Mouse (Mus musculus): ENCODE measurements around the gene Tspan10.
A peak's percentile ranks its signal among the peaks of the same experiment; 100 is the strongest.
"Not testable (repeated sequence)": the region's sequence is repeated elsewhere in the genome, so short reads cannot be mapped to it uniquely, and the experiment has no call there.

The Tspan10 gene

DNA sequence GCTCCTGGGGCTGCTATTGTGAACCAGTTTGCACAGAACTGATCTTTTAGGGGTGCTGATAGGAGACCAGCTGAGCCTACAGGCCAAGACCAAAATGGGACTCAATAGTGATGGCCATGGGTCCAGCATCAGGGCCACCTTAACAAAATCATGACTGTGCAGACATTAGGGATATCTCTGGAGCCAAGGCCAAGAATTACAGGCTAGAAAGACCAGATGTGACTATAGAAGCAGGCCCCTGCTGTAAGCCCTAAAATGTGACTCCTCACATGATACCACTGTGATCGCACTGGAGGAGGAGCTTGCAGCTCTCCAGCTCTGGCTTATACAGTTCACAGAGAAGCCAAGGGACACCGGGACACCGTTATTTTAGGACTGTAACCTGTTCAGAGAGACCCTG lies at the start of gene Tspan10:
Gene Tspan10 (plus strand): TSS at position 301 of the 400 bp plus-strand sequence.
- no peak for DNase-seq (ENCODE audit: low spot score)

GRCm38 (mm10) chr11:120395661-120396060 lies 46.8 kb upstream of the Tspan10 start:
- DNase-seq (ENCODE audit: low spot score), result peak; percentile 93

- peak; percentile 21 for DNase-seq (ENCODE audit: low spot score)
These were observed 44.8 kb upstream of the Tspan10 start for GRCm38 (mm10) chr11:120397602-120398001.

GRCm38 (mm10) chr11:120399319-120399718 lies 43.1 kb upstream of the Tspan10 start:
- no peak for DNase-seq (ENCODE audit: low spot score)

DNA sequence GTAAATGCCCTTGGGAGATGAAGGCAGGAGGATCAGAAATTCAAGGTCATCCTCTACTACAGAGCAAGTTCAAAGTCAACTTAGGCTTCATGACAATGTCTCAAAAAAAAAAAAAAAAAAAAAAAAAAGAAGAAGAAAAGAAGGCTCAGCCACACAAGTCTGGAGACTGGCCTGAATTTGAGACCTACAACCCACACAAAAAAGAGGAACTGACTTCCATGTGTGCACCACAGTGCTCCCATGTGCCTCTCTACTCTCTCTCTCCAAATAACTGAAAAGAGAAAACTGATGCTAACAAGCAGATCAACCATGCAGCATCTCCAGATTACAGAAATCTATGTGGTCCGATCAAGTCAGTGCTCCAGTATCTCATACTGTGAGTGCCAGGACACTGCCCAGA lies 37.6 kb upstream of the Tspan10 start:
- no peak for DNase-seq (ENCODE audit: low spot score)

DNA sequence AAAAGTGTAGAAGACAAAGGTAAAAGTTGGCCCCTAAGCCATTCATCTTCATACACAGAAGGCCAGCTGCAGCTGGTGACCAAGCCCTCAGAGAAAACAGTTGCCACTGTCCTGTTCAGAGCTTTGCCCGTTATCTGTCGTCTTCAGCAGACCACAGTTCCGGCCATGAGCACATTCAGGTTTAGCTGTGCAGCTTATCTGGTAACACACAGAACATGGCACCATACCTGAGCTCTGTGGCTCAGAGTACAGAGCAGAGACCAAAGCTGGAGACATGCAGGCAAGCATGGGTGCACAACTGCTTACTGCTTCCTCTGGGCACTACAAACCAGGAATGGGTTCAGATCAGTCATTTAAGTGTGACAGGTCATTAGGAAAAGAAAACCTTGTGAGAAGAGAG lies 36.6 kb upstream of the Tspan10 start:
- DNase-seq (ENCODE audit: low spot score), result no peak

DNA sequence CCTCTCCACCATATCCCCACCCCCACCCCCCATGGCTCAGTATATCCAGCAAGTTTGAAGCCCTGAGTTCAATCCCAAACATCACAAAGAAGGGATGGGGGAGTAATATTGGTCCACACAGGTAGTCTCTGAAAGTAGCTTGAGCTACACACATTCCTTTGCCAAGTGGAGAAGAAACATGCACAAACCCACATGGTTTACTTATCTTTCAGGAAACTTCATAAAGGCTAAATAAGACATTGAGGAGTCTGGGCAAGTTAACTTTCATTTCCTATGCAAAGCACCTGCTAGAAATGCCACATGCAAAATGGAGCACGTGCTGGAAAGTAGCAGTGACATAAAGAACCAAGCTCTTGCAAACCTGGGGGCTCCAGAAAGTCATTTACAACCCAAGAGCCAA lies 36.0 kb upstream of the Tspan10 start:
- DNase-seq (ENCODE audit: low spot score), result no peak

DNA sequence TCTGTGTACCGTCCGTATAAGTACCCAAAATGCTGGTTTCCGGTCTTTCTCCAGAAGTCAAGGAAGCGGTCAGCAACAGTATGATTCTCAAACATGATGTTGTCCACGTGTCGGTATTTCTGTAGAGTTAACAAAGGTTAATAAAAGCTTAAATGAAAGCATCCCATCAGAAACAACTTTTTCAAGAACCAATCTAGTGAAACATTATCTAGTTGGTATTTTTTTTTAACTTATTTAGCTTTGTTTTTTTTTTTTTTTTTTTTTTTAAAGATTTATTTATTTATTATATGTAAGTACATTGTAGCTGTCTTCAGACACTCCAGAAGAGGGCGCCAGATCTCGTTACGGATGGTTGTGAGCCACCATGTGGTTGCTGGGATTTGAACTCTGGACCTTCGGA lies 28.8 kb upstream of the Tspan10 start:
- not testable (repeated sequence) for DNase-seq (ENCODE audit: low spot score)

GRCm38 (mm10) chr11:120417852-120418251 lies 24.6 kb upstream of the Tspan10 start:
- no peak for DNase-seq (ENCODE audit: low spot score)

DNA sequence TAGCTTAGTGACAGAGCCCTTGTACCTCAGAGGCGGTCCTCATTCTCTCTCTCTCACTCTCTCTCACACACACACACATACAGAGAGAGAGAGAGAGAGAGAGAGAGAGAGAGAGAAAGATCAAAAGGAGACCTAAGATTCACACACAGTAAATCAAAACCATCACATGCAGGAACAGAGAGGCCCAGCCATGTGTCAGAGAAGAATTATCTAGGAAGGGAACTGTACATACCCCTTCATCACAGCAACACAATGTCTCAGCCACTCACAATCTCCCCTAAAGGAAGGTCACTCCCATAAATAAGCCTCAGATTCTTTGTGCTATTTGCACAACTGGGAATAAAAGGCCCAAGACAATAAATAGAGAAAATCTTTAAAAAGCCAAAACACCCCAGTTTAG lies 23.9 kb upstream of the Tspan10 start:
- no peak for DNase-seq (ENCODE audit: low spot score)

GRCm38 (mm10) chr11:120422651-120423568 lies 19.5 kb upstream of the Tspan10 start:
- DNase-seq (ENCODE audit: low spot score), result no peak

GRCm38 (mm10) chr11:120423569-120424295 lies 18.7 kb upstream of the Tspan10 start:
- peak; percentile 72 for DNase-seq (ENCODE audit: low spot score)

GRCm38 (mm10) chr11:120426727-120427126 lies 15.7 kb upstream of the Tspan10 start:
- DNase-seq (ENCODE audit: low spot score), result no peak

DNA sequence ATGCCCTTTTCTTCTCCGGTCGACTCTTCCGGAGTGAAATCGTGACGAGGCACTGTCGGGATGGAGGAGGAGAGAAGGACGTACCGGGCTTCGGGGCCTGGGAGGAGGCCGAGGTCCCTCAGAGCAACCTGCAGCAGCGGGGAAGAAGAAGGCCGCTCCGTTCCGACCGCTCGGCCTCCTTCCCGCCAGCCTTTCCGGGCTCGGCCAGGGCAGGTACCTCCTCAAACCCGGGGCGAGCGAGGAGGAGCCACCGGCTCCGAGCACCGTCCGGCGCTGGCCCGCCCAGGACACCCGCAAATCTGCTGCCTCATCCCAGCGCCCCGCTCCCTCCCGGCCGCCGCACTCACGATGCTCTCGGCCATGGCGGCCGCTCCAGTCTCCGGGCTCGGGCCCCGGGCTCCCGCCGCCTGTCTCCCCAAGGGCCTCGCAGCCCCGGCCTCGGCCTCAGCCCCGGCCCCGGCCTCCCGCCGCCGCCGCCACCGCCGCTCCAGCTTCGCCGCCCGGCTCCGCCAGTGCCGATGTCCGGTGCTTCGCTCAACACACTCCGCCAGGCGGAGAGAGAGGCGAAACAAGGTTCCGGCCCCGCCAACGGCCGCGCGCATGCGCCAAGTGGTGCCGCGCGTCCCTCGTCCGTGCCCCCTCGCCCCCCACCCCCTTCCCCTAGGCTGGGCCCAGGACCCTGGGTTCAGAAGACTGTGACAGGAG lies 5.1 kb upstream of the Tspan10 start, which contains the start of gene Nploc4:
Gene Nploc4 (minus strand): TSS at position 557 of the 705 bp plus-strand sequence.
- DNase-seq (ENCODE audit: low spot score), result peak; percentile 84

- no peak for DNase-seq (ENCODE audit: low spot score)
These were observed 4.5 kb upstream of the Tspan10 start for GRCm38 (mm10) chr11:120437857-120438385.

DNA sequence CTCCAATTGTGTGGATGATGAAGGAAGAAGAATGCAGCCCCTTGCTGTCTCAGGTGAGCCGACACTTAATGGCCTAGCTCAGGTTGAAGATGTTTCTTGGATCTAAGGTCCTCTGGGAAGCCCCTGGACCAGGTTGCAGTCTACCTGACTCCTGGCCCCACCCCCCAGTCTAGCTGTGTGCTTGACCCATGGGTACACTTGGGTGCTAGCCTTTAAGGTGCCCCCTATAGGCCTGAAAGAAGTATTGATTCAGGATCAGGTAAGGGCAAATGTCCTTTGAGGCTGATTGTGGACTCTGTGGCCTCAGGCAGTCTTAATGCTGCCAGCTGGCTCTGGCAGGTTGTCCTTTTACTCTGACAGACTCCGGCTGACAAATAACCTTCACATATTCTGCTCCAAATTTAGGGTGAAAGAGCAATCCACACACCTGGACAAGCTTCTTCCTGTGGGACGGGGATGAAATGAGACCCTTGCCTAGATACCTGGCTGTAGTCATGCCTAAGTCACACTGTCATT lies 379 bp downstream of the Tspan10 start:
- no peak for DNase-seq (ENCODE audit: low spot score)

DNA sequence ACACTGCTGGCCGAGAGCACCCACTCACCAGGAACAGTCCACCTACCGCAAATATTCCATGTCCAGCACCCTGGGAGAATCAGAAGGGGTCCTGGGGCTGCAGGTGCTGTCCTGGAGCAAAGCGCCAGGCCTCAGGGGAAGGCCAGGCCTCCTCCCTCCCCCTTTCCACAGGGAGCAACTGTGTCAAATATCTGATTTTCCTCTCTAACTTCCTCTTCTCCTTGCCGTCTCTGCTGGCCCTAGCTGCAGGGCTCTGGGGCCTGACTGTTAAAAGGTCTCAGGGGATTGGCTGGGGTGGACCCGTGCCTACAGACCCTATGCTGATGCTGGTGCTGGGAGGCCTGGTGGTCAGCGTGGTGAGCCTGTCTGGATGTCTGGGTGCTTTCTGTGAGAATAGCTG lies 1.7 kb downstream of the Tspan10 start:
- DNase-seq (ENCODE audit: low spot score), result no peak

DNA sequence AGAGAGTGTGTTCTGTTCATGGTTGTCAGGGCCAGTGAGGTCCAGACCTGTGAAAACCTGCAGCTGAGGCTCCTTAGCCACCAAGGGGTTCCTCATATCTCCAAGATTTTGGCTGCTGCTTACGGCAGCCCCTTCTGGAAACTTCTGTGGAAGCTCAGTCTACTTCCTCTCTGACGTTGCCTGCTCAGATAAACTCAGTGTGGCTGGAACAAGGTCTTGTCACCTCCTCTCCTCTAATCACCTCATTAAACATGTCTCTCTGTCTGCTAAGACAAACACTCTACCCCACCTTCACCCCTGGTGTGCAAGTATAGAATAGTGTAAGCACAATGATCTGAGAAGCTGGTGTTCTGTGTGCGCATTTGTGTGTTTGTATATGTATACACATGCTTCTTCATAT lies 3.0 kb downstream of the Tspan10 start:
- no peak for DNase-seq (ENCODE audit: low spot score)

DNA sequence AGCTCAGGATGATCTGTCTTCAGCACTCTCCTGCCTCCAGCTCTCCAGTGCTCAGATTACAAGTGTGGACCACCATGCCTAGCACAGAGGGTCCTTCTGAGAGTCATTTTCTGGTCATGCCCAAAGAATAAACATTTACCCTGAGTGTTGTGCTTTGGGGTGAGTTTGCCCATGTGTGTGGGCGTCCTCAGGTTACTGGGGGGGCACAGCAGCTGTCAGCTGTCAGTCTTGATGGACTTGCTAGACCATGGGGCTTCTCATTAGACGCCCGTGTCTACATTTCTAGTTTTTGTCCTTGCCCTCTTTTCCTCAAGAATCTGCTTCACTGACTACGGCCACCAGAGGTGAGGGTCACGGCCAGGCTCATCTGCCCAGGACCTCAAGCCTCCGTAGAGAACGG lies 4.7 kb downstream of the Tspan10 start:
- no peak for DNase-seq (ENCODE audit: low spot score)

- DNase-seq (ENCODE audit: low spot score), result no peak
These were observed 9.8 kb downstream of the Tspan10 start for GRCm38 (mm10) chr11:120452246-120452645.

DNA sequence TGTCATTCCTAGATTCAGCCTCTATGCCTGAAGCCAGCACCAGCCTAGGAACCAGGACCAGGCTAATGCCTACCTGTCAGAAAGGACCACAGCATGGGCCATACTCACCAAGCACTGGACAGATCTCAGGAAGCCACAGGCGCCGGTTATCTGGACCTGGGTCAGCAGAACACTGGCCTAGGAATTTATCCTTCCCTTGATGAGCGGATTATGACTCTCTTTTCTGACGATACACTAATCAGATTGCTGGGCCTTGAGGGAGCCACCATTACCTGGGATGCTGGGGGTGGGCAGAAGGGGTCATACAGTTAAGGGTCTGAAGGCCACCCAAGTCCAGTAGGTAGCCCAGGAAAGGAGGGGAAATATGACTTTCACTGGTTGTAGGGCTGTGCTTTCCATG lies 10.9 kb downstream of the Tspan10 start, which contains the start of gene Pde6g:
Gene Pde6g (minus strand): TSS at position 195 of the 400 bp plus-strand sequence.
- DNase-seq (ENCODE audit: low spot score), result no peak

DNA sequence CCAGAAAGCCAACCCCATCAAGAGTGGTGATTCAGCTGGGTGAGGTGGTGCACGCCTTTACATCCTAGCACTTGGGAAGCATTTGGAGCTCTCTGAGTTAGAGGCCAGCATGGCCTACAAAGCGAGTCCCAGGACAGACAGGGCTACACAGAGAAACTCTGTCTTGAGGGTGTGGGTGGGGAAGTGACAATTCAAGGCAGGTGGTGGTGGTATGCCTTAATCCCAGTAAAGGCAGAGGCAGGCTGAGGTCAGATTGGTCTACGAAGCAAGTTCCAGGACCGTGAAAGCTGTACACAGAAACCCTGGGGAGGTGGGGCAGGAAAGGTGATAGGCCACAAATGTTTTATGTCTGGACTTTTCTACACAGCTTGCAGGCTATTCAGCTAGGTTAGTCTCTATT lies 12.5 kb downstream of the Tspan10 start:
- DNase-seq (ENCODE audit: low spot score), result no peak
